Mouse (Mus musculus): ENCODE data around the gene Tulp3.
A peak's percentile ranks its signal among the peaks of the same experiment; 100 is the strongest.

Gene Tulp3

GRCm38 (mm10) chr6:128296750-128297393 is 58.8 kb downstream of the Tulp3 start:
- DNase-seq (ENCODE audit: low spot score in 2 of 2), result no peak

GRCm38 (mm10) chr6:128295876-128296749 is 59.5 kb downstream of the Tulp3 start:
- peak in 1 of 2 experiments; percentile 18 for DNase-seq (ENCODE audit: low spot score in 2 of 2)

GRCm38 (mm10) chr6:128291284-128291683 is 64.4 kb downstream of the Tulp3 start:
- DNase-seq (ENCODE audit: low spot score in 2 of 2), result no peak

GRCm38 (mm10) chr6:128288681-128289080 is 67.0 kb downstream of the Tulp3 start:
- DNase-seq (ENCODE audit: low spot score in 2 of 2), result no peak

- peak; percentile 23 to 46 for DNase-seq (ENCODE audit: low spot score in 2 of 2)
These were observed 69.7 kb downstream of the Tulp3 start for GRCm38 (mm10) chr6:128285792-128286430.

- no peak for DNase-seq (ENCODE audit: low spot score in 2 of 2)
These were observed 73.5 kb downstream of the Tulp3 start for GRCm38 (mm10) chr6:128282126-128282525.

- DNase-seq (ENCODE audit: low spot score in 2 of 2), result no peak
These were observed 75.0 kb downstream of the Tulp3 start for GRCm38 (mm10) chr6:128280472-128281145.

- no peak for DNase-seq (ENCODE audit: low spot score in 2 of 2)
These were observed 76.0 kb downstream of the Tulp3 start for GRCm38 (mm10) chr6:128279608-128280007.

- DNase-seq (ENCODE audit: low spot score in 2 of 2), result no peak
These were observed 76.6 kb downstream of the Tulp3 start for GRCm38 (mm10) chr6:128279099-128279498.

- DNase-seq (ENCODE audit: low spot score in 2 of 2), result peak in 1 of 2 experiments; percentile 35
These were observed 78.2 kb downstream of the Tulp3 start for GRCm38 (mm10) chr6:128277132-128278085.

GRCm38 (mm10) chr6:128276349-128276748 is 79.3 kb downstream of the Tulp3 start:
- no peak for DNase-seq (ENCODE audit: low spot score in 2 of 2)

- no peak for DNase-seq (ENCODE audit: low spot score in 2 of 2)
These were observed 80.1 kb downstream of the Tulp3 start for GRCm38 (mm10) chr6:128275506-128276064.

GRCm38 (mm10) chr6:128273507-128273906 is 82.1 kb downstream of the Tulp3 start:
- DNase-seq (ENCODE audit: low spot score in 2 of 2), result no peak

GRCm38 (mm10) chr6:128272754-128273153 is 82.9 kb downstream of the Tulp3 start:
- no peak for DNase-seq (ENCODE audit: low spot score in 2 of 2)
